Mouse (Mus musculus) monocyte, adult 5-6 weeks (primary cell): Measurements from ENCODE around the gene Rapgef1. TPM values are rescaled to one million over a fixed set of nuclear protein-coding genes. Genes with fewer than 3 reads are reported as not detected.

Experiments
- ATAC-seq: fragments of 153-309, 156-312 bp; replicated peaks from 2 replicates; pipeline ENCODE4 v1.8.0; 2017; ENCODE audit warnings: mild to moderate bottlenecking; ENCODE audit not compliant: low TSS enrichment, insufficient number of reproducible peaks, severe bottlenecking, poor library complexity, low FRiP score
- total RNA-seq: library from RNA; stranded (forward); fragments of 200-1000, 200-491, 200-594 nt; gene quantifications from 3 replicates; pipeline ENCODE4 v1.2.3, GENCODE M21; 2017

Rapgef1 gene
- total RNA-seq, 1 experiment from 2014 or later: 62.3 TPM

DNA sequence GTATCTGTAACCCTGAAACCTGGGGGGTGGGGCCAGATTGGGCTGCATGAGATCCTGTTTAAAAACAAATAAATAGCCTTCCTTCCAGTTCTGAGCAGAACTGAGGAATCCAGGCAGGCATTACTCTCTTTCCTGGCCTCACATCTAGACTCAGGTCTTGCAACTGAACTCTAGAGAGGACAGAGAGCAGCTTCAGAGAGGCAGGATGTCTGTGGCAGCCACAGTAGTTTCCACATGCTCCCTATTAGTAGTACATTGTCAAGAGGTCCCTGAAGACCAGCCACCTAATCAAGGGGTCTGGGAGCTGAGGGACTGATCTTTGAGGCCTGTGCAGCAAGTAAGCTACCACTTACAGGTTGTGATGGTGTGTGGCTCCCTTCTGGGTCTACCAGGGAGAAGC is 18.0 kb downstream of the Rapgef1 start:
- ATAC-seq: no peak

DNA sequence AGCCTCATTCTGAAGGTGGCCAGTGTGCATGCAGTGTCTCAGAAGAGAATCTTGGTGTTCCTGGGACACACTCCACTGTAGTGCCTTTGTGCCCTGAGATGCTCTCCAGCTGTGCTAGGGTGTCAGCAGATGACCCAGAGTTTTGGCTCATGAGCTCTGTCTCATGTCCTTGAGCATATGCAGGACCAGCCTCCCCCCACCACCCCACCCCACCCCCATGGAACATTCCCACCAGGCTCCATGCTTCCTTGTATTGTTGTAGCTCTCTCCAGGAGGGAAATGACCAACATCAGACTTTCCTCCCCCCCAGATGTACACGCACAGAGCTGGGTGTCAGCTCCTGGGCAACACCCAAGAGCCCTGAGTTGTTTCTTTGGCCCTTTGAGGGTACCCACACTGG is 19.9 kb downstream of the Rapgef1 start:
- no peak for ATAC-seq

DNA sequence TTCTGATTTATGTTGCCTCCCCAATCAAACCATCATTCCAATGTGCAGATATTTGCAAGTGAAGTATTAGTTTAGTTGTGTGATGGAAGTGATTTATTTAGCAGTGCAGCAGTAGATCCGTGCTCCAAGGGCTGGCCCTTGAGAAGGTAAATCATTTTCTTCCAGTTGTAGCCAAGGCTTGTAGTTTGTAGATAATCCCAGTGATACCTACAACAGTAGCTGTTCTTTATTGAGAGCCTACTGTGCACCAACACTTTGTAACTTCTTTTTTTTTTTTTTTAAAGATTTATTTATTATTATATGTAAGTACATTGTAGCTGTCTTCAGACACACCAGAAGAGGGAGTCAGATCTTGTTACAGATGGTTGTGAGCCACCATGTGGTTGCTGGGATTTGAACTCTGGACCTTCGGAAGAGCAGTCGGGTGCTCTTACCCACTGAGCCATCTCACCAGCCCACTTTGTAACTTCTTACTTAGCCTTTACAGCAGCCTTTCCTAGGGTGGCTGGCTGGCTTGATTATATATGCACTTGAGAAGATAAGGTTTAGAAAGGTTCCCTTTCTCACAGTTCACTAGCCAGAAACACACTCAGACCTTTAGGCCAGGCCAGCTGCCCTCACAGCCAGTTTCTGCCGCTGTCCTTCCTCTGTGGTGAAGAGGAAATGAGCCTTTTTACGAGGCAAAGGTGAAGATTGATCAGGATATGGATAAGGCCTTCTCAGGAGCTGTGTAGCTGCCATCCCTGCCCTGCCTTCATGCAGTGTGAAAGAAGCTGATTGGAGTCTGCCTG is 20.6 kb downstream of the Rapgef1 start:
- peak; percentile 49 for ATAC-seq

DNA sequence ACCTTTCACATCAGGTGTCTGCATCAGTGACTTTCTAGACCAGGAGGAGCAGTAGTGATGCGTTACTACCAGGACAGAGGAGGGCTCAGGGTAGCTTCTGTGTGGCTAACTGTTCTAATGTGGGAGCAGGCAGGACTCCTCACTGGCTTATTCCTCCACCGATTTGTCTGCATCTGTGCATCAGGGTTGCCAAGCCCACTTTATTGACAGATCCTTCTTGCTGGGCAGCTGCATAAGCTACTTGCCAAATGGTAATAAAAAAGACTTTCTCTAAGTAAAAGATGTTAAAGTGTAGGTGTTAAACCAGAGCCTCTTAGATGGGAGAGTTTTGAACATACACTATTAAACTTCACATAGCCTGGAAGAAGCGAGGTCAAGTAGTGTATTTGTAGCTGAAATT is 22.2 kb downstream of the Rapgef1 start:
- ATAC-seq: no peak

DNA sequence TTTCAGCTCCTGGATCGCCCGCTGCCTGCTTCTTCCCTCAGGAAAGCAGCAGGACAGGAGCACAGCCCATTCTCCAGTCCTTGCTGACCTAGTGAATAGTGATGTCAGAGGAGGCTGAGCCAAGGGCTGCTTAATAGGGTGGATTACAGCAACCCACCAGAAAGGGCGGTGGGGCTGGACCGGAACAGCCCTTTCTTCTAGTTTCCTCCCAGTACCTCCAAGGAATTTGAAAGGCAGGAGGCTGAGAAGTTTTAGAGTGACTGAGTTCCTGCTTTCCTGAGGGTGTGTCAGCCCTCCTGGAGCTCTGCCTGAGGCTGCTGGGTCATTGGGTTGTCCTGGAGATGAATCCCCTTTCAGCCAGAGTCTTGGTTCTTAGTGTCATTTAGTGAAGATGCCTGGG is 23.9 kb downstream of the Rapgef1 start:
- ATAC-seq: no peak

DNA sequence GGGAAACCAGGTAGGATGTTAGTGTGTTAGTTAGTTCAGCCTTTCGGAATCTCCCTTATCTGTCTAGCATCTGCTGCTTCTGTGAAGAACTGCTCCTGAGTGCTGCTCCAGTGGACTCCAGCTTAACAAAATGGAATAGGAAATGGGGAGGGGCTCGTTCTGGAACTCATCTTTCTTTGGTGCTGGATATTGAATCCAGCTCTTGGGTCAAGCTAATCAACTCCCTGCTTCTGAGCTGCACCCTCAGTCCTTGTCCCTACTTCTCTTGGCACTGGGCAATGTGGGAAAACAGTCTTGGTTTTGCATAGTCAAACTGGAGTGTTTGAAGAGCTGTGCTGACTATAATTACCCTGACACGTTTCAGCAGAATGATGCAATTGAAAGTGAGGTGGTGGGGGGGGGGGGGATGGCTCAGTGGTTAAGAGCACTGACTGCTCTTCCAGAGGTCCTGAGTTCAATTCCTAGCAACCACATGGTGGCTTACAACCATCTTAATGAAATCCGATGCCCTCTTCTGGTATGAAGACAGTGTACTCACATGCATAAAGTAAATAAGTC is 25.6 kb downstream of the Rapgef1 start:
- no peak for ATAC-seq

DNA sequence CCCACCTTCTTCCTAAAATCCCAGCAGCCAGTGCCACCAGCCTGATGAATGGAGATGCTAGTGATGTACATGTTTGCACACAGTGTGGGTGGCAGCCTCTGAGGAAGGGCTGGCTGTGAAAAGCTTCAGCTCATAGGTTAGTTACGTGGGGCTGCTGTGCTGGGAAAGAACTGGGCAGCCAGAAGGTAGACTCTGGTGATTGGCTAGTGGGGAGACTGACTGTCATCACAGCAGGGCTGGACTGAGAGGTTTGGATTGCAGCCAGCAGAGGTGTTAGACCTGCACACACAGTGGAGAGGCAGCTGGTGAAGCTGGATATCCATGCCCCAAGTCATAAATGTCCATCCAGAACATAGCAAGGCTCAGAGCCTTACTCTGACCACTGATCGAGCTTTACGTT is 27.1 kb downstream of the Rapgef1 start:
- ATAC-seq: 0 out of 2 replicates have a peak, but pooled peaks have one; percentile 16

DNA sequence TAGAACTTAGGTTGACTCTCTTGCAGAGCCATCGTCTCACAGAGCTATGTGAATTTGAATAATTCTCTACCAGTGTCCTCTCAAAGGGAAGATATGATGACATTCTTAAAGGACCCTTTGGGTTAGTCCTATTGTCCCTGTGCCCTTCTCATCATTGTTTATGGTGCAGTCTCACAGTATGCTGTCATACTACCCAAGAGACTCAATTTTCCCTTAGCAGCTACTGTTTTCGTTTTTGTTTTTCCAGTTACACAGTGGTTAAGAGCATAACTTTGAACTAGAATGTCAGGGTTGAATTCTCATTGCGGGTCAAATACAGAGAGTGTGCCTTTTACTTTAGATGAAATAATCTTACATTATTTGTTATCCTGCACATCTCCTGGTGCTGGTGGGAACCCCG is 27.6 kb downstream of the Rapgef1 start:
- no peak for ATAC-seq

DNA sequence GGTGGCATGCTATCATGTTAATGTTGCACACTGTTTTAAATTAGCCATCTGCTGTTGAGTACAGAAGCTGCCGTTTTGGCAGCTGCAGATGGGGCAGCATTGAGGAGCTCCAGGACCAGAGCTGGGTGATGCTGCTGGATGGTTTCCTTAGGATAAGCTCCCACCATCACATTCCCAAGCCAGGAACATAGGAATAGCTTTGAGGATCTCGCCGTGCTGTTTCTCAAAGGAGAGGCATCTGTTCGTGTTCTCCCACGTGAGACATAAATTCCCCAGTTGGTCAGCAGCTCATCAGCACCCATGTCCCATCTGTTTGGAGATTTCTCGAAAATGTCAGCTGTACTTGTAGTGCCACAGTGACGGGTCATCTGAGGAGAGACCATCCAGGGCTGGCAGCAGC is 28.3 kb downstream of the Rapgef1 start:
- ATAC-seq: no peak

DNA sequence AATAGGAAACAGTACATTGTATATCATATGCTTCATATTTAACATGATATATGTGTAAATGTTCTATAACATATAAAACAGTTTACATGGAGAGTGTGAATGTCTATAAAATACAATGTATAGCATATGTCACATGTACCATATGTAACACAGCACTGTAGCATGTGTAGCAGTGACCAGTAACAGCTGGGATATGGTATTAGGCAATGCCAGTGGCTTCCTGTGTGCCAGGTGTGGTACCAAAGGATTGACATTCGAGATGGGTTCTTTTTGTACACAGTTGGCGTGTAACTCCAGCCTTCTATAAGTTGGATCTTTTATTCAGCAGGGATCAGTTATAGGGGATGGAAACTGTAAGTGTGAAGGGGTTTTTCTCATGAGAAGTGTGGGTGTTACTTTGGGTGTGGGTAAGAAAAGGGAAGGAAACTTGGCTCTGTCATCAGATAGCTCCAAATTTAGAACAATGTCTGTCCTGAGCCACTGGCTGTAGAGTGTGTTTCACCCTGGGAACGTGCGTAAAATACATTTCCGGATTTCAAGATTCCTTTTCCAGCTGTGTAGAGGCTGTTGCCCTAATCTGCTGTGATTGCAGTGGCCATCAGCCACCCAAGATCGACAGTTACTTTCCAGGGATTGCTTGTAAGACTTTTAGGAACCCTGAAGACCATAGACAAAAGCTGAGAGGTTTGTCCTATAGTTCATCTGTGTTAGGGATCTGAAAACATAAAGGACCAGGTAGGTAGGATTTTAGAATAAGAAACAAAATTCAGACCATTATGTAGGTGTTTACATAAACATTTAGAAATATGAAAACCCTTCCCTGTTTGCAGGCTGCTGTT is 29.7 kb downstream of the Rapgef1 start:
- peak; percentile 81 for ATAC-seq

DNA sequence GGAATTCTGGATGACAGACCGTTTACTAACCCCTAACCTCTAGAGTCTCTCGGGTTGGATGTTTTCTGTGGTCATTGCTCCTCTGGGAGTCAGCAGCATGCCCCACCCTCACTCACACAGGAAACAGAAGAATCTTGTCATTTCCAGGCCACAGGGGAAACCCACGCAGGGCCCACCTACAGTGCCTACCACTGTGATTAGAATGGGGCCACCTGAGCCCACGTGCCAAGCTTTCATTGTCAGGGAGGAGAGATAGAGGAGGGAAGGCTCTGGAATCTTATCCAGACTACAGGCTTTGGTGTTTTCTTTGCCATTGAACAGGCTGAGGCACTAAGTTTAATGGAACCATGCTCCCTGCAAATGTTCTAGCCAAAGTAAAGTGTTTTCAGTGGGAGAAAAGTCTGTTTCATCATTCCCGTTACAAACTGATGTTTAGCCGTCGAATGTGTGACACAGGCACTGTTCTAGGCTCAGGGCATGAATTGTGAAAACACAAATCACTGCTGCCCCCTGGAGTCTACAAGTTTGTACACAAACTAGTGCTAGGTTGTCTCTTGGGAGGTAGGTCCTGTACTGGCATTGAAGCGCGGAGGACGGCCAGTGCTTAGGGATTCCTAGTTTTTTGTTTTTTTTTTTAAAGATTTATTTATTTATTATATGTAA is 30.4 kb downstream of the Rapgef1 start:
- 0 out of 2 replicates have a peak, but pooled peaks have one; percentile 55 for ATAC-seq

DNA sequence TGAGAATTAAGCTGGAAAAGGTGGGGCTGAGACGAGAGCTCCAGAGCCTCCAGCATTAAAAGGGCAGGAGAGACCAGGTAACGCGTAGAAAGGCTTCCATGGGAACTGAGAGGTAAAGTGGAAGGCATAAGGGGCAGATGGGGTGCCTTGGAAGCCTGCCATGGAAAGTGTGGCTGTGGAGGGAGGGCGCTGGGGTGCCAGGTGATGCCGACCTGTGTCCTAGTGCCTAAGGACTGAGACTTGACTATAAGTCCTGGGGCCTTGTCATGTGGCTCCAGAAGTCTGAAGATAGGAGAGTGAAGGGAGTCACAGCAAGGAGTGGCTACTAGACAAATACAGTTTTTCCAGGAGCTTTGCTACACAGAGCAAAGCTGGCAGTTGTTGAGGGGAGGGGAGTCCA is 32.4 kb downstream of the Rapgef1 start:
- ATAC-seq: no peak

DNA sequence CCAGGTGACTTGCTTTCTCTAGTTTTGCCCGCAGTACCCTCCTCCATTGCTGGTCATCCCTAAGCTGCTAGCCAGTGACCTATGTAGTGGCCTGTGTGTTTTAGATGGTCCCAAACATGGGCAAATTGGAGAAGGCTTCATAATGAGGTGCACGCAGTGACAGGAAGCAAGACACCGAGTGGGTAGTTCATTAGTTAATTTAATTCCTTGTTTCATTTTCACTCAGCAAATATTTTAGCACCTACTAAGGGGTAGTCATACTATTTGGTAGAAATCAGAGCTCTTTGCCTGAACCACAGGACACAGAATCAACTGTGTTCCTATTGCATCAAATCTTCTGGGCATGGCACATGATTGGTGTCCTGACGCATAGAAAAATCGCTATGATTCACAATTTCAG is 35.9 kb downstream of the Rapgef1 start:
- ATAC-seq: no peak

DNA sequence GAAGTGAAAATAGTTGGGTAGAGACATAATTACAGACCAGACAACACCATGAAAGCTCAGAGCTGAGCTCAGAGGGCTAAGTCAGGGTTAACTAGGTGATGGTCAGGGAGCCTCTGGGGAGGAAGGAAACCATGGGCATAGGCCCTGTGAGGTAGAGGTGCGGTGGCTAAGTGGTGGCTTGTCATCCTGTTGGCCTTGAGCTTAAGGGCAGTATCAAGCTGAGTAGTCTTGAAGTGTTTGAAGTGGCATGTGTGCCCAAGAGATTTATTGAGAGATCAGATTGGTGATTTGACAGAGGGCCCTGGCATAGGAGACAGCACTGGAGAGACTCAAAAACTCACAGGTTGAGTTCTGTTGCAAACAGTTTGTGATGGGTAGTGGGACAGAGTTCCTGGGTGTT is 36.6 kb downstream of the Rapgef1 start:
- ATAC-seq: 0 out of 2 replicates have a peak, but pooled peaks have one; percentile 25

DNA sequence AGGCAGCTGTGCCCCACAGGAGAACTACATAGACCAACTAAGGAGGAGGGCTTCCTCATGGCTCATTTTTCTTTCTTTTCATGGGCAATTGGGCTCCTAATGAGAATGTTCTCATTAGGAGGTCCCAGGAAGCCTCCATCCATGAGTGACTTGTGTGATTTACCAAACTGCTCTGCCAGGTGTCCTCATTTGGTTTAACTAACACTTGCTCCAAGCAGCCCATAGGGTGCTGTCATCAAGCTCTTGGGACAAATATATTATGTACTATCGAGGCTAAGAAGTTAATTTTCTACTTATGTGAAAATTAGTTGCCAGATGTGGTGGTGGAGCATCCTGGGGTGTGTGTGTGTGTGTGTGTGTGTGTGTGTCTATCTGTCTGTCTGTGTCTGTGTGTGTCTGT is 37.6 kb downstream of the Rapgef1 start:
- no peak for ATAC-seq

DNA sequence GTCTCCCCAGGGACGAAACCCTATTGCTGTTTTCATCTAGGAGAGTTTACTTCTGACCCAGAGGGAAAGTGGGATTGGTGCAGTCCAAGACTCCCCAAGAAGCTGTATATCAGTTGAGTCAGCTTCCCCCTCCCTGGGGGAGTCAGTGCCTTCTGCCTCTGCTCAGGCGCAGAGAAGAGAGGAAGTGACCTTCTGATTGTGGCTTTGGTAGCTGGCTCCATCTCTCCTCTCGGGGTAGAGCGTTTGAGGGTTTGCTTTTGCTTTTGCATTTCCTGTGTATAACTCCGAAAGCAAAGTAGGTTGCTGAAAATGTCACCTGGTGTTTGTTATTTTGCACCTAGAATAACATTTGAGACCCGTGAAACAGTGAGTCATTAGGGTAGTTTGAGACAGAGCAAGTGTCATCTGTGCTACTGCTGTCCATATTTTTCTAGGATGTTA is 42.3 kb downstream of the Rapgef1 start:
- peak; percentile 78 for ATAC-seq

DNA sequence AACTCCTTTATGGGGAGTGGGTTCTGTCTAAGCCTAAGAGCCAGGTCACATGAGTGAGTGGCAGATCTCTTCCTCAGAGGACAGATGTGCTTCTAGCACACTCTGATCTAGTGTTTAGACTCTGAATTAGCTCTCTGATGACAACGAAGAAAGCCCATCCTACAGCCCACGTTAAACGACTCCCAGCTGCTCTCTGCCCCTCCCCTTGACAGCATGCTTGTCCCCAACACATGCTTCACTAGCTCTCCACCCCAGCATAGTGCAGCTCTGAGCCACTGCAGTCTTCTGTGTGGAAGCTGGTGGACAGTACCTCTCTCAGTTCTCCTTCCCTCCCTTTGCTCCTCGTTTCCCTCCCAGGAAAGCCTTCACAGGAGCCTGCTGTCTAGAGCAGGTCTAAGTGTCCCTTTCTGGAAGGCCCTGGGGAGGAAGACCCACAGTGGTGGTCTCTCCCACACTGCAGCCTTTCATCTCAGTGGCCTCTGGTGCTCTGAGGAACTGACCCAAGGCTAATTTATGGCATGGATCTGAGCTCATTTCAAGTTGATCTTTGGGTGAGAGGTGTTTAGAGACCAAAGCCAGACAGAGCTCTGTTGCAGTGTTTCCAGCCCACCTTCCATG is 43.8 kb downstream of the Rapgef1 start:
- ATAC-seq: no peak

DNA sequence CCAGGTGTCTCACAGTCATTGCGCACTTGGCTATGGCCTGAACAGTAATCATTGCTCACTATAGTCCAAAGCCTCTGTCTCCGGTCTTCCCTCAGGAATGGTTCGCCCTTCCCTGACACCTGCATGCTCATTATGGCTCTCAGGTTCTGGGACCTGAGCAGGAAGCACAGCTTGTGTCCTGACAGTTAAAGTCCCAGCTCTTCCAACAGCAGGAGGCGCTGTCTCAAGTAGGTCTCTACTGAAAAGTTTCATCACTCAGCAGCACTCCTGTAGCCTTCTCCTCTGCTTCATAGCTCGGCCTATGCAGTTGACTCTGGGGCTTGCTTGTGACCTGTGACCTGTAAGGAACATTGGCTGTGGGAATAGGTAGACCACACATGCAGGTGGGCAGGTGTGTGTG is 45.9 kb downstream of the Rapgef1 start:
- no peak for ATAC-seq

DNA sequence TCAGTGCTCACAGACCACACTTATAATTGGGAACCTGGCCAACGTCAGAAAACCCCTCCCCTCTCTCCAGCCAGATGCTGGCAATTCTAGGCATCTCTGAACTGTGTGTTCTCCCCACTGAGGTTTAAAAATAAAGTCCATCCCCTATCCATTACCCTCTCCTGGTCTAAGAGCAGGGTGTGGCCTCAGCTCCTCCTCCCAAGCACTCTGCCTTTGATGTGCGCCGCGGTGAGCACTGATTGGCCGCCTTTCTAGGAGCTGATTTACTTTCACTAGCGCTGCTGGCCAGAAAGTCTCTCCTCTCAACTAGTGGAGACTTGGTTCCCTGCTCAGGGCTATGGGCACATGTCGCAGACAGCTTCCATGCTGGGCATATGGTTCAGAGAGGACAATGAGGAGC is 47.1 kb downstream of the Rapgef1 start:
- ATAC-seq: no peak
